Mouse (Mus musculus): ENCODE data around the gene Vcl. TPM values are rescaled to one million over a fixed set of nuclear protein-coding genes. Genes with fewer than 3 reads are reported as not detected.

Gene Vcl
- total RNA-seq, 4 experiments from 2014 or later = 91.8 to 108 (median 105) TPM

- no peak for DNase-seq (ENCODE audit: low spot score)
Measured at GRCm38 (mm10) chr14:20938860-20939259, 9.7 kb downstream of the Vcl start.

GRCm38 (mm10) chr14:20945296-20945695 is 16.1 kb downstream of the Vcl start:
- DNase-seq (ENCODE audit: low spot score) = no peak

GRCm38 (mm10) chr14:20956021-20956420 is 26.8 kb downstream of the Vcl start:
- no peak for DNase-seq (ENCODE audit: low spot score)

- no peak for DNase-seq (ENCODE audit: low spot score)
Measured at GRCm38 (mm10) chr14:20958971-20959370, 29.8 kb downstream of the Vcl start.

- no peak for DNase-seq (ENCODE audit: low spot score)
Measured at GRCm38 (mm10) chr14:20962466-20962865, 33.3 kb downstream of the Vcl start.

GRCm38 (mm10) chr14:20962906-20963305 is 33.7 kb downstream of the Vcl start:
- DNase-seq (ENCODE audit: low spot score) = no peak

GRCm38 (mm10) chr14:20963863-20964262 is 34.7 kb downstream of the Vcl start:
- DNase-seq (ENCODE audit: low spot score) = no peak

GRCm38 (mm10) chr14:20964285-20964684 is 35.1 kb downstream of the Vcl start:
- DNase-seq (ENCODE audit: low spot score) = no peak

GRCm38 (mm10) chr14:20966959-20967670 is 37.9 kb downstream of the Vcl start:
- no peak for DNase-seq (ENCODE audit: low spot score)

GRCm38 (mm10) chr14:20969066-20969465 is 39.9 kb downstream of the Vcl start:
- no peak for DNase-seq (ENCODE audit: low spot score)

- DNase-seq (ENCODE audit: low spot score) = no peak
Measured at GRCm38 (mm10) chr14:20970389-20970788, 41.2 kb downstream of the Vcl start.

GRCm38 (mm10) chr14:20970927-20971326 is 41.7 kb downstream of the Vcl start:
- DNase-seq (ENCODE audit: low spot score) = no peak

GRCm38 (mm10) chr14:20973821-20974220 is 44.6 kb downstream of the Vcl start:
- DNase-seq (ENCODE audit: low spot score) = no peak

GRCm38 (mm10) chr14:20976741-20977140 is 47.5 kb downstream of the Vcl start:
- peak; percentile 25 for DNase-seq (ENCODE audit: low spot score)

GRCm38 (mm10) chr14:20977726-20978125 is 48.5 kb downstream of the Vcl start:
- no peak for DNase-seq (ENCODE audit: low spot score)

- DNase-seq (ENCODE audit: low spot score) = peak; percentile 81
Measured at GRCm38 (mm10) chr14:20983832-20984231, 54.6 kb downstream of the Vcl start.

GRCm38 (mm10) chr14:20985482-20985881 is 56.3 kb downstream of the Vcl start:
- DNase-seq (ENCODE audit: low spot score) = no peak

GRCm38 (mm10) chr14:20991492-20991891 is 62.3 kb downstream of the Vcl start:
- no peak for DNase-seq (ENCODE audit: low spot score)

- DNase-seq (ENCODE audit: low spot score) = peak; percentile 58
Measured at GRCm38 (mm10) chr14:20993067-20993691, 64.0 kb downstream of the Vcl start.

- no peak for DNase-seq (ENCODE audit: low spot score)
Measured at GRCm38 (mm10) chr14:20994475-20994874, 65.3 kb downstream of the Vcl start.

GRCm38 (mm10) chr14:20995497-20995896 is 66.3 kb downstream of the Vcl start:
- DNase-seq (ENCODE audit: low spot score) = no peak

- DNase-seq (ENCODE audit: low spot score) = no peak
Measured at GRCm38 (mm10) chr14:20996361-20996760, 67.2 kb downstream of the Vcl start.

GRCm38 (mm10) chr14:20997548-20997947 is 68.3 kb downstream of the Vcl start:
- no peak for DNase-seq (ENCODE audit: low spot score)

Data from heart, adult 8-10 months (tissue).